Mouse (Mus musculus) spleen, adult 12 weeks (tissue): ENCODE results near the gene Pole2.

Source experiments
- DNase-seq: peaks from one replicate; pipeline ENCODE4 v3.0.0; 2022; ENCODE audit warnings: low spot score

Pole2 gene

GRCm38 (mm10) chr12:69227776-69228466 lies at the start of gene Pole2:
Gene Pole2 (minus strand): TSS chr12:69228195.
- peak; percentile 84 for DNase-seq

- no peak for DNase-seq
Measured at GRCm38 (mm10) chr12:69268956-69269355, 41.0 kb upstream of the Pole2 start.

GRCm38 (mm10) chr12:69267956-69268632 lies 40.1 kb upstream of the Pole2 start:
- DNase-seq, result no peak

GRCm38 (mm10) chr12:69265031-69265430 lies 37.0 kb upstream of the Pole2 start:
- DNase-seq, result no peak

- DNase-seq, result no peak
Measured at GRCm38 (mm10) chr12:69262251-69262650, 34.3 kb upstream of the Pole2 start.

GRCm38 (mm10) chr12:69257836-69258235 lies 29.8 kb upstream of the Pole2 start:
- peak; percentile 7 for DNase-seq

GRCm38 (mm10) chr12:69253806-69254205 lies 25.8 kb upstream of the Pole2 start:
- DNase-seq, result no peak

- no peak for DNase-seq
Measured at GRCm38 (mm10) chr12:69250756-69251155, 22.8 kb upstream of the Pole2 start.

GRCm38 (mm10) chr12:69249766-69250165 lies 21.8 kb upstream of the Pole2 start:
- no peak for DNase-seq

GRCm38 (mm10) chr12:69241771-69242431 lies 13.9 kb upstream of the Pole2 start:
- DNase-seq, result peak; percentile 25

GRCm38 (mm10) chr12:69241405-69241770 lies 13.4 kb upstream of the Pole2 start:
- DNase-seq, result no peak

GRCm38 (mm10) chr12:69240876-69241275 lies 12.9 kb upstream of the Pole2 start, which contains the start of gene Klhdc1:
Gene Klhdc1 (plus strand): TSS chr12:69241176.
- DNase-seq, result no peak

GRCm38 (mm10) chr12:69238284-69238683 lies 10.3 kb upstream of the Pole2 start:
- DNase-seq, result no peak

GRCm38 (mm10) chr12:69235782-69236181 lies 7.8 kb upstream of the Pole2 start:
- no peak for DNase-seq

GRCm38 (mm10) chr12:69229251-69229650 lies 1.3 kb upstream of the Pole2 start:
- DNase-seq, result peak; percentile 29

- DNase-seq, result no peak
Measured at GRCm38 (mm10) chr12:69220613-69221277, 7.2 kb downstream of the Pole2 start.

GRCm38 (mm10) chr12:69216587-69216986 lies 11.4 kb downstream of the Pole2 start:
- DNase-seq, result no peak

- no peak for DNase-seq
Measured at GRCm38 (mm10) chr12:69215000-69215785, 12.8 kb downstream of the Pole2 start.

- DNase-seq, result no peak
Measured at GRCm38 (mm10) chr12:69214393-69214792, 13.6 kb downstream of the Pole2 start.

GRCm38 (mm10) chr12:69213186-69213777 lies 14.7 kb downstream of the Pole2 start:
- DNase-seq, result no peak

- no peak for DNase-seq
Measured at GRCm38 (mm10) chr12:69211057-69211456, 16.9 kb downstream of the Pole2 start.
